Mouse (Mus musculus) heart, embryonic 13.5 days (tissue): Measurements from ENCODE around the gene Trmt61a. TPM values are rescaled to one million over a fixed set of nuclear protein-coding genes. Genes with fewer than 3 reads are reported as not detected.

Experiments used
- ATAC-seq: fragments of 200-750 bp; cut with Nextera tagmentation; 2 replicates; pipeline ENCODE4 v1.8.0; 2017; ENCODE audit warnings: moderate TSS enrichment; ENCODE audit not compliant: insufficient number of reproducible peaks, low FRiP score, low TSS enrichment; ENCODE audit errors: extremely low read depth
- H3K27ac ChIP-seq: fragments of 300-500 bp; sonication (generic); replicated peaks from 2 replicates; pipeline ENCODE4 v1.5.1; 2015; ENCODE audit warnings: moderate library complexity, mild to moderate bottlenecking, inconsistent platforms
- H3K27me3 ChIP-seq: fragments of 300-500 bp; sonication (generic); replicated peaks from 2 replicates; pipeline ENCODE4 v1.6.1; 2015; ENCODE audit warnings: mild to moderate bottlenecking, inconsistent platforms
- H3K36me3 ChIP-seq: fragments of 300-500 bp; sonication (generic); 2 replicates; pipeline ENCODE4 v1.6.1; 2015; ENCODE audit warnings: mild to moderate bottlenecking, inconsistent platforms
- H3K4me1 ChIP-seq: fragments of 300-500 bp; sonication (generic); 2 replicates; pipeline ENCODE4 v1.6.1; 2015; ENCODE audit warnings: inconsistent platforms
- H3K4me2 ChIP-seq: fragments of 300-500 bp; sonication (generic); 2 replicates; pipeline ENCODE4 v1.6.1; 2015; ENCODE audit warnings: inconsistent platforms, mild to moderate bottlenecking, moderate library complexity
- H3K4me3 ChIP-seq: fragments of 300-500 bp; sonication (generic); 2 replicates; pipeline ENCODE4 v1.5.1; 2015; ENCODE audit warnings: moderate library complexity, mild to moderate bottlenecking, inconsistent platforms
- H3K9ac ChIP-seq: fragments of 300-500 bp; sonication (generic); 2 replicates; pipeline ENCODE4 v1.6.1; 2015; ENCODE audit warnings: inconsistent platforms, mild to moderate bottlenecking, moderate library complexity
- H3K9me3 ChIP-seq: fragments of 300-500 bp; sonication (generic); 2 replicates; pipeline ENCODE4 v1.6.1; 2016; ENCODE audit warnings: inconsistent platforms
- WGBS: fragments of 180-500 bp; shearing (Covaris S2); methylation state at CpG from one replicate; pipeline ENCODE4 v1.1.7; 2015; ENCODE audit warnings: mixed read lengths; 5-methylcytosine and 5-hydroxymethylcytosine counted together
- polyA plus RNA-seq: library from polyadenylated mRNA; unstranded; fragments of >200 nt; fragmentation: Nextera tagmentation; extraction: Ambion mirVana; gene quantifications from 2 replicates; pipeline ENCODE4 v1.2.1, GENCODE M21; 2015

Trmt61a gene
- polyA plus RNA-seq, 1 experiment from 2014 or later = 7.8 TPM

- Histone ChIP-seq H3K27ac (no peak overlapping the region), H3K4me1 (peaks cover 21% of the 10 kb centered on the region), H3K4me3 (no peak overlapping the region), H3K9ac (no peak overlapping the region), H3K4me2 (no peak overlapping the region), H3K36me3 (peaks cover 18% of the 10 kb centered on the region), H3K9me3 (no peaks in the 10 kb centered on the region), H3K27me3 (no peaks in the 10 kb centered on the region)
- no peak for ATAC-seq
- 95% methylated on average over 7 of the region's 7 CpGs for WGBS
Observed at GRCm38 (mm10) chr12:111716505-111716904, 38.6 kb downstream of the Trmt61a start.

- Histone ChIP-seq H3K9ac (no peak overlapping the region), H3K9me3 (no peaks in the 10 kb centered on the region), H3K4me2 (no peak overlapping the region), H3K4me1 (peaks cover 12% of the 10 kb centered on the region), H3K27me3 (no peaks in the 10 kb centered on the region), H3K27ac (no peak overlapping the region), H3K36me3 (peaks cover 26% of the 10 kb centered on the region), H3K4me3 (no peak overlapping the region)
- ATAC-seq = no peak
- WGBS = 68% methylated on average over 8 of the region's 8 CpGs
Observed at GRCm38 (mm10) chr12:111718656-111719055, 40.8 kb downstream of the Trmt61a start.

GRCm38 (mm10) chr12:111720222-111720621 is 42.3 kb downstream of the Trmt61a start:
- 83% methylated on average over 4 of the region's 4 CpGs for WGBS
- H3K27ac ChIP-seq = no peak overlapping the region

GRCm38 (mm10) chr12:111722654-111723053 is 44.7 kb downstream of the Trmt61a start:
- no peaks in the 10 kb centered on the region for H3K27me3 ChIP-seq
- 69% methylated on average over 9 of the region's 9 CpGs for WGBS
- no peaks in the 10 kb centered on the region for H3K9me3 ChIP-seq
- peaks cover 40% of the 10 kb centered on the region for H3K36me3 ChIP-seq
- no peak overlapping the region for H3K4me2 ChIP-seq
- H3K4me3 ChIP-seq = no peak overlapping the region
- H3K9ac ChIP-seq = no peak overlapping the region
- ATAC-seq = no peak
- peaks cover 7% of the 10 kb centered on the region for H3K4me1 ChIP-seq
- no peak overlapping the region for H3K27ac ChIP-seq

More at GRCm38 (mm10) chr12:111720222-111720621, 42.3 kb downstream of the Trmt61a start:
- no peaks in the 10 kb centered on the region for H3K27me3 ChIP-seq
- no peak overlapping the region for H3K9ac ChIP-seq
- no peak overlapping the region for H3K4me3 ChIP-seq
- no peaks in the 10 kb centered on the region for H3K4me1 ChIP-seq
- peaks cover 35% of the 10 kb centered on the region for H3K36me3 ChIP-seq
- H3K4me2 ChIP-seq = no peak overlapping the region
- no peak for ATAC-seq
- H3K9me3 ChIP-seq = no peaks in the 10 kb centered on the region

- H3K4me2 ChIP-seq = no peak overlapping the region
- no peak; the same call in 1 of the 2 replicates for ATAC-seq
- peaks cover 49% of the 10 kb centered on the region for H3K36me3 ChIP-seq
- WGBS = 65% methylated on average over 6 of the region's 6 CpGs
- no peaks in the 10 kb centered on the region for H3K9me3 ChIP-seq
- no peak overlapping the region for H3K4me3 ChIP-seq
- H3K27me3 ChIP-seq = no peaks in the 10 kb centered on the region
- peaks cover 7% of the 10 kb centered on the region for H3K4me1 ChIP-seq
- peak overlapping the region; percentile 43 for H3K27ac ChIP-seq
- no peak overlapping the region; the same call in 1 of the 2 replicates for H3K9ac ChIP-seq
Observed at GRCm38 (mm10) chr12:111724638-111725337, 46.9 kb downstream of the Trmt61a start.

GRCm38 (mm10) chr12:111725338-111726121 is 47.6 kb downstream of the Trmt61a start:
- ATAC-seq = no peak
- no peak overlapping the region for H3K4me3 ChIP-seq
- no peaks in the 10 kb centered on the region for H3K27me3 ChIP-seq
- H3K4me2 ChIP-seq = no peak overlapping the region
- H3K9me3 ChIP-seq = no peaks in the 10 kb centered on the region
- H3K9ac ChIP-seq = no peak overlapping the region
- H3K36me3 ChIP-seq = peaks cover 51% of the 10 kb centered on the region
- 69% methylated on average over 12 of the region's 12 CpGs for WGBS
- H3K4me1 ChIP-seq = peaks cover 7% of the 10 kb centered on the region
- H3K27ac ChIP-seq = peak overlapping the region; percentile 43

- 54% methylated on average over 4 of the region's 4 CpGs for WGBS
- no peak overlapping the region for H3K9ac ChIP-seq
- ATAC-seq = 0 out of 2 replicates have a peak, but pooled peaks have one; percentile 20
- H3K9me3 ChIP-seq = no peaks in the 10 kb centered on the region
- peaks cover 7% of the 10 kb centered on the region for H3K4me1 ChIP-seq
- H3K27me3 ChIP-seq = no peaks in the 10 kb centered on the region
- H3K27ac ChIP-seq = peak overlapping the region; percentile 43
- H3K36me3 ChIP-seq = peaks cover 54% of the 10 kb centered on the region
- H3K4me2 ChIP-seq = no peak overlapping the region
- H3K4me3 ChIP-seq = no peak overlapping the region
Observed at GRCm38 (mm10) chr12:111726122-111726463, 48.2 kb downstream of the Trmt61a start.

- ATAC-seq = no peak
- peaks cover 57% of the 10 kb centered on the region for H3K36me3 ChIP-seq
- WGBS = 75% methylated on average over 1 of the region's 1 CpGs
Observed at GRCm38 (mm10) chr12:111727956-111728355, 50.1 kb downstream of the Trmt61a start.

GRCm38 (mm10) chr12:111731822-111732807 is 54.2 kb downstream of the Trmt61a start:
- 28% methylated on average over 30 of the region's 30 CpGs for WGBS
- peak overlapping the region; percentile 66; the same call in 1 of the 2 replicates for H3K9ac ChIP-seq
- H3K4me3 ChIP-seq = 0 out of 2 replicates have a peak overlapping the region, but pooled peaks have one; percentile 26
- no peak overlapping the region for H3K27ac ChIP-seq
- peak overlapping the region; percentile 58 for H3K4me2 ChIP-seq
- ATAC-seq = peak; percentile 49; the same call in 1 of the 2 replicates
- H3K9me3 ChIP-seq = no peaks in the 10 kb centered on the region
- peaks cover 28% of the 10 kb centered on the region for H3K36me3 ChIP-seq
- peaks cover 11% of the 10 kb centered on the region for H3K4me1 ChIP-seq
- H3K27me3 ChIP-seq = no peaks in the 10 kb centered on the region

More at GRCm38 (mm10) chr12:111727956-111728355, 50.1 kb downstream of the Trmt61a start:
- H3K27me3 ChIP-seq = no peaks in the 10 kb centered on the region
- no peak overlapping the region for H3K4me2 ChIP-seq
- H3K9ac ChIP-seq = no peak overlapping the region
- H3K9me3 ChIP-seq = no peaks in the 10 kb centered on the region
- no peak overlapping the region for H3K27ac ChIP-seq
- H3K4me3 ChIP-seq = no peak overlapping the region
- H3K4me1 ChIP-seq = peaks cover 18% of the 10 kb centered on the region

- H3K4me2 ChIP-seq = 0 out of 2 replicates have a peak overlapping the region, but pooled peaks have one; percentile 58
- WGBS = 56% methylated on average over 5 of the region's 5 CpGs
Observed at GRCm38 (mm10) chr12:111732921-111733320, 55.0 kb downstream of the Trmt61a start.

More at GRCm38 (mm10) chr12:111732921-111733320, 55.0 kb downstream of the Trmt61a start:
- Histone ChIP-seq H3K27me3 (no peaks in the 10 kb centered on the region), H3K9ac (peak overlapping the region; percentile 66; the same call in 1 of the 2 replicates), H3K4me1 (peaks cover 11% of the 10 kb centered on the region), H3K36me3 (peaks cover 21% of the 10 kb centered on the region), H3K4me3 (no peak overlapping the region), H3K9me3 (no peaks in the 10 kb centered on the region), H3K27ac (no peak overlapping the region)
- no peak for ATAC-seq
